Mouse (Mus musculus): ENCODE data around the gene Nostrin.

GRCm38 (mm10) chr2:69132046-69132445 lies 3.6 kb upstream of the Nostrin start:
- TF ChIP-seq CTCF (IDR thresholded peaks at IDR 0.05; ENCODE audit: control insufficient read depth, insufficient read depth, low read length), result no peak
- no peak for TF ChIP-seq POLR2A (IDR thresholded peaks at IDR 0.05; ENCODE audit: borderline replicate concordance, control insufficient read depth, low read depth, low read length)
